Mouse (Mus musculus) neural tube, embryonic 14.5 days (tissue): ENCODE measurements around the gene Cherp. TPM values are rescaled to one million over a fixed set of nuclear protein-coding genes. Genes with fewer than 3 reads are reported as not detected.

Source experiments
- ATAC-seq: fragments of 200-750 bp; cut with Nextera tagmentation; 2 replicates; pipeline ENCODE4 v1.8.0; 2017; ENCODE audit warnings: low read depth, mild to moderate bottlenecking, moderate TSS enrichment, moderate library complexity
- H3K27ac ChIP-seq: fragments of 300-500 bp; sonication (generic); 2 replicates; pipeline ENCODE4 v1.5.1; 2014; ENCODE audit warnings: low read depth, mild to moderate bottlenecking, control low read depth, low read length, moderate library complexity, mixed read lengths
- H3K27me3 ChIP-seq: fragments of 300-500 bp; sonication (generic); 2 replicates; pipeline ENCODE4 v1.6.1; 2014; ENCODE audit warnings: low read length; ENCODE audit not compliant: control insufficient read depth, insufficient read depth
- H3K36me3 ChIP-seq: fragments of 300-500 bp; sonication (generic); 2 replicates; pipeline ENCODE4 v1.6.1; 2014; ENCODE audit warnings: low read length, mixed read lengths; ENCODE audit not compliant: control insufficient read depth, insufficient read depth
- H3K4me1 ChIP-seq: fragments of 300-500 bp; sonication (generic); 2 replicates; pipeline ENCODE4 v1.6.1; 2014; ENCODE audit warnings: low read length; ENCODE audit not compliant: control insufficient read depth, insufficient read depth
- H3K4me2 ChIP-seq: fragments of 300-500 bp; sonication (generic); 2 replicates; pipeline ENCODE4 v1.6.1; 2014; ENCODE audit warnings: mild to moderate bottlenecking, low read depth, low read length, control low read depth
- H3K4me3 ChIP-seq: fragments of 300-500 bp; sonication (generic); 2 replicates; pipeline ENCODE4 v1.5.1; 2014; ENCODE audit warnings: low read depth, low read length, control low read depth, mixed read lengths
- H3K9ac ChIP-seq: fragments of 300-500 bp; sonication (generic); replicated peaks from 2 replicates; pipeline ENCODE4 v1.6.1; 2014; ENCODE audit warnings: low read depth, mild to moderate bottlenecking, control low read depth, low read length, mixed read lengths
- H3K9me3 ChIP-seq: fragments of 300-500 bp; sonication (generic); 2 replicates; pipeline ENCODE4 v1.6.1; 2016; ENCODE audit warnings: low read length; ENCODE audit not compliant: control insufficient read depth
- WGBS: fragments of 180-500 bp; shearing (Covaris S2); extraction: QIAGEN DNeasy Blood & Tissue Kit; methylation state at CpG from one replicate; pipeline ENCODE4 v1.1.7; 2014; 5-methylcytosine and 5-hydroxymethylcytosine counted together
- polyA plus RNA-seq: library from polyadenylated mRNA; unstranded; fragments of >200 nt; fragmentation: Nextera tagmentation; extraction: Ambion mirVana; gene quantifications from 2 replicates; pipeline ENCODE4 v1.2.1, GENCODE M21; 2014

Gene Cherp
- 42.3 and 49.8 TPM in 2 replicates for polyA plus RNA-seq

- Histone ChIP-seq H3K27me3 (no peaks in the 10 kb centered on the region), H3K9me3 (no peaks in the 10 kb centered on the region), H3K4me2 (peak within 1 kb of the TSS; percentile 92), H3K9ac (peak within 1 kb of the TSS; percentile 69), H3K36me3 (peaks cover 30% of the 10 kb centered on the region), H3K4me1 (peaks cover 13% of the 10 kb centered on the region), H3K4me3 (peak within 1 kb of the TSS; percentile 62), H3K27ac (peak within 1 kb of the TSS; percentile 80)
- ATAC-seq, result peak; percentile 97
- WGBS, result under 1% methylated on average over 80 of the region's 80 CpGs
Measured at GRCm38 (mm10) chr8:72474826-72475546, at the start of gene Cherp. Cherp (minus strand) TSS chr8:72475226.

GRCm38 (mm10) chr8:72521888-72522287 lies 46.9 kb upstream of the Cherp start:
- Histone ChIP-seq H3K27ac (no peak overlapping the region), H3K4me2 (no peak overlapping the region), H3K27me3 (no peaks in the 10 kb centered on the region), H3K4me1 (no peaks in the 10 kb centered on the region), H3K4me3 (no peak overlapping the region), H3K9ac (no peak overlapping the region), H3K36me3 (no peaks in the 10 kb centered on the region), H3K9me3 (no peaks in the 10 kb centered on the region)
- no peak for ATAC-seq

- Histone ChIP-seq H3K27me3 (no peaks in the 10 kb centered on the region), H3K9ac (no peak overlapping the region), H3K4me1 (no peaks in the 10 kb centered on the region), H3K27ac (no peak overlapping the region), H3K4me3 (no peak overlapping the region), H3K9me3 (no peaks in the 10 kb centered on the region), H3K36me3 (no peaks in the 10 kb centered on the region), H3K4me2 (no peak overlapping the region)
- 69% methylated on average over 7 of the region's 7 CpGs for WGBS
- no peak for ATAC-seq
Measured at GRCm38 (mm10) chr8:72517421-72517988, 42.5 kb upstream of the Cherp start.

GRCm38 (mm10) chr8:72513158-72513557 lies 38.1 kb upstream of the Cherp start:
- no peak for ATAC-seq
- Histone ChIP-seq H3K27me3 (no peaks in the 10 kb centered on the region), H3K9me3 (no peaks in the 10 kb centered on the region), H3K4me1 (no peaks in the 10 kb centered on the region), H3K4me3 (no peak overlapping the region), H3K9ac (no peak overlapping the region), H3K4me2 (no peak overlapping the region), H3K27ac (no peak overlapping the region), H3K36me3 (no peaks in the 10 kb centered on the region)
- WGBS, result 91% methylated on average over 1 of the region's 1 CpGs

GRCm38 (mm10) chr8:72512648-72513047 lies 37.6 kb upstream of the Cherp start:
- no peak overlapping the region for H3K9ac ChIP-seq
- H3K27ac ChIP-seq, result no peak overlapping the region
- H3K9me3 ChIP-seq, result no peaks in the 10 kb centered on the region
- 86% methylated on average over 1 of the region's 1 CpGs for WGBS
- H3K4me2 ChIP-seq, result no peak overlapping the region
- no peaks in the 10 kb centered on the region for H3K4me1 ChIP-seq
- no peaks in the 10 kb centered on the region for H3K36me3 ChIP-seq
- no peaks in the 10 kb centered on the region for H3K27me3 ChIP-seq
- no peak for ATAC-seq
- no peak overlapping the region for H3K4me3 ChIP-seq

- H3K9me3 ChIP-seq, result no peaks in the 10 kb centered on the region
- no peak for ATAC-seq
- 88% methylated on average over 1 of the region's 1 CpGs for WGBS
Measured at GRCm38 (mm10) chr8:72507505-72507904, 32.5 kb upstream of the Cherp start.

GRCm38 (mm10) chr8:72504637-72505314 lies 29.8 kb upstream of the Cherp start:
- ATAC-seq, result no peak
- Histone ChIP-seq H3K36me3 (no peaks in the 10 kb centered on the region), H3K4me3 (no peak overlapping the region), H3K4me1 (peaks cover 6% of the 10 kb centered on the region; the same call in 1 of the 2 replicates), H3K27me3 (no peaks in the 10 kb centered on the region), H3K27ac (no peak overlapping the region), H3K4me2 (no peak overlapping the region), H3K9me3 (no peaks in the 10 kb centered on the region), H3K9ac (no peak overlapping the region)

More at GRCm38 (mm10) chr8:72507505-72507904, 32.5 kb upstream of the Cherp start:
- Histone ChIP-seq H3K4me2 (no peak overlapping the region), H3K36me3 (no peaks in the 10 kb centered on the region), H3K4me3 (no peak overlapping the region), H3K9ac (0 out of 2 replicates have a peak overlapping the region, but pooled peaks have one; percentile 2), H3K27ac (no peak overlapping the region), H3K27me3 (no peaks in the 10 kb centered on the region), H3K4me1 (peaks cover 6% of the 10 kb centered on the region; the same call in 1 of the 2 replicates)

GRCm38 (mm10) chr8:72504137-72504536 lies 29.1 kb upstream of the Cherp start:
- H3K4me3 ChIP-seq, result no peak overlapping the region
- no peaks in the 10 kb centered on the region for H3K27me3 ChIP-seq
- no peaks in the 10 kb centered on the region for H3K36me3 ChIP-seq
- ATAC-seq, result peak; percentile 24; the same call in 1 of the 2 replicates
- peaks cover 6% of the 10 kb centered on the region; the same call in 1 of the 2 replicates for H3K4me1 ChIP-seq
- no peak overlapping the region for H3K27ac ChIP-seq
- H3K9ac ChIP-seq, result no peak overlapping the region
- no peaks in the 10 kb centered on the region for H3K9me3 ChIP-seq
- H3K4me2 ChIP-seq, result no peak overlapping the region

GRCm38 (mm10) chr8:72500521-72500931 lies 25.5 kb upstream of the Cherp start:
- peaks cover 6% of the 10 kb centered on the region; the same call in 1 of the 2 replicates for H3K4me1 ChIP-seq
- no peaks in the 10 kb centered on the region for H3K9me3 ChIP-seq
- no peak overlapping the region for H3K4me3 ChIP-seq
- H3K27ac ChIP-seq, result no peak overlapping the region
- no peak overlapping the region for H3K9ac ChIP-seq
- H3K36me3 ChIP-seq, result peaks cover 10% of the 10 kb centered on the region; the same call in 1 of the 2 replicates
- no peak overlapping the region for H3K4me2 ChIP-seq
- H3K27me3 ChIP-seq, result no peaks in the 10 kb centered on the region
- 95% methylated on average over 1 of the region's 1 CpGs for WGBS
- ATAC-seq, result no peak
